Mouse (Mus musculus): ENCODE measurements around the gene Jpt1. TPM values are rescaled to one million over a fixed set of nuclear protein-coding genes. Genes with fewer than 3 reads are reported as not detected.
A peak's percentile ranks its signal among the peaks of the same experiment; 100 is the strongest.

Jpt1 gene
- polyA plus RNA-seq, 1 experiment: 548 TPM

DNA sequence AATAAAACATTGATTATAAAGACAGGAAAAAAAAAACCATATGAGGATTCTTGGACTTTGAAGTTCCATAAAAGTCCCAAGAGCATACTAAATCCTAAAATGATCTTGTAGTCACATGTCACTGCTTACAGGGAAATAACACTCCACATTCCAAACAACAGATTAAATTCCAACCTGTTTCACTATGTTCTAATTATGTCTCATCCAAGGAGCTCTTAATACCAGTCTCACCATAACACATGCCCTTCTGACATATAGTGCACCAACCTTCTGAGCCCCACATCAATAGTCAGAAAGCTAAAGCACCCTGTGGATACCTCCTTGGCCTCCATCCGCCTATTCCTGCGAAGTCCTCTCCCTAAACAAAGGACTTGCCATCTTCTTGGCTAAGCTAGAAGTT lies 6.0 kb upstream of the Jpt1 start:
- no peak for TF ChIP-seq CTCF (IDR thresholded peaks at IDR 0.05; ENCODE audit: control insufficient read depth, insufficient read depth, insufficient replicate concordance, low read depth, low read length)
- Histone ChIP-seq H3K27me3 (ENCODE audit: control insufficient read depth, insufficient read depth, low read length) (no peaks in the 10 kb centered on the region), H3K36me3 (ENCODE audit: control insufficient read depth, insufficient read depth, low read length) (no peaks in the 10 kb centered on the region), H3K4me3 (ENCODE audit: control insufficient read depth, low read depth, low read length) (no peak overlapping the region), H3K4me1 (ENCODE audit: control insufficient read depth, insufficient read depth, low read length) (peaks cover 3% of the 10 kb centered on the region), H3K27ac (ENCODE audit: control insufficient read depth, insufficient read depth, low read depth, low read length) (no peak overlapping the region)

DNA sequence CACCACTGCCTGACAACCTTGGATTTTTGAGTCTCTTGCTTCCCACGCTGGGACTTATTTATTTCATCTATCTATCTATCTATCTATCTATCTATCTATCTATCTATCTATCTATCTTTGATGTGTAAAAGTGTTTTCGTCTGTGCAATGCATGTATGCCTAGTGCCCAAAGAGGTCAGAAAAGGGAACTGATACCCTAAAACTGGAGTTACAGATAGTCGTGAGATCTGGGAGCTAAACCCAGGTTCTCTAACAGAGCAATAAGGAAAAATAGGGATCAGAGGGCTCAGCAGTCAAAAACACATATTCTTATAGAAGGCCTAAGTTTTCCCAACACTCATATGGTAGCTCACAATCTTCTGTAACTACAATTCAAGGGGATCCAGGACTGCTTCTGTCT lies 5.4 kb upstream of the Jpt1 start:
- no peak overlapping the region for H3K27ac ChIP-seq (ENCODE audit: control insufficient read depth, insufficient read depth, low read depth, low read length)
- no peak overlapping the region for H3K4me3 ChIP-seq (ENCODE audit: control insufficient read depth, low read depth, low read length)
- TF ChIP-seq POLR2A (IDR thresholded peaks at IDR 0.05; ENCODE audit: control insufficient read depth, low read depth, low read length) (no peak), CTCF (IDR thresholded peaks at IDR 0.05; ENCODE audit: control insufficient read depth, insufficient read depth, insufficient replicate concordance, low read depth, low read length) (no peak)
- no peaks in the 10 kb centered on the region for H3K27me3 ChIP-seq (ENCODE audit: control insufficient read depth, insufficient read depth, low read length)
- no peaks in the 10 kb centered on the region for H3K36me3 ChIP-seq (ENCODE audit: control insufficient read depth, insufficient read depth, low read length)
- H3K4me1 ChIP-seq (ENCODE audit: control insufficient read depth, insufficient read depth, low read length): peaks cover 6% of the 10 kb centered on the region

DNA sequence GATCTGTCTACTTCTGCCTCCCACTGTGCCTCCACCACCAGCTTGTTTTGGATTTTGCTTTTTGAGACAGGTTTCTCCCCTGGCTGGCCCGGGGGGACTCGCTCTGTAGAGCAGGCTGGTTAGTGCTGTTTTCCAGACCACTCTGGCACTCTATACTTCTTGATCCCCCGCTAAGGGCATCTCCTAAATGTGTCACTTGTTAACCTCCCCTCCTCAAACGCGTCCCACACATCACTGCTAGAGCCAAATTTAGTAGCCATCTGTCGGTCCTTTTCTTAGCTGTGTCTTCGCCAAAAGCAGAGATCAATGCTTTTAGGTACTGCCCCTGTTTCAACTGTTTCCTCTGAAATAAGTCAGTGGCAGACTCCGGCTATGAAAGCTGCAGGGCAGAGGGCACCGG lies 4.5 kb upstream of the Jpt1 start:
- Histone ChIP-seq H3K4me3 (ENCODE audit: control insufficient read depth, low read depth, low read length) (no peak overlapping the region), H3K36me3 (ENCODE audit: control insufficient read depth, insufficient read depth, low read length) (no peaks in the 10 kb centered on the region), H3K27ac (ENCODE audit: control insufficient read depth, insufficient read depth, low read depth, low read length) (0 out of 2 replicates have a peak overlapping the region, but pooled peaks have one; percentile 21), H3K4me1 (ENCODE audit: control insufficient read depth, insufficient read depth, low read length) (peaks cover 6% of the 10 kb centered on the region), H3K27me3 (ENCODE audit: control insufficient read depth, insufficient read depth, low read length) (no peaks in the 10 kb centered on the region)
- TF ChIP-seq CTCF (IDR thresholded peaks at IDR 0.05; ENCODE audit: control insufficient read depth, insufficient read depth, insufficient replicate concordance, low read depth, low read length): no peak
- TF ChIP-seq POLR2A (IDR thresholded peaks at IDR 0.05; ENCODE audit: control insufficient read depth, low read depth, low read length): no peak

DNA sequence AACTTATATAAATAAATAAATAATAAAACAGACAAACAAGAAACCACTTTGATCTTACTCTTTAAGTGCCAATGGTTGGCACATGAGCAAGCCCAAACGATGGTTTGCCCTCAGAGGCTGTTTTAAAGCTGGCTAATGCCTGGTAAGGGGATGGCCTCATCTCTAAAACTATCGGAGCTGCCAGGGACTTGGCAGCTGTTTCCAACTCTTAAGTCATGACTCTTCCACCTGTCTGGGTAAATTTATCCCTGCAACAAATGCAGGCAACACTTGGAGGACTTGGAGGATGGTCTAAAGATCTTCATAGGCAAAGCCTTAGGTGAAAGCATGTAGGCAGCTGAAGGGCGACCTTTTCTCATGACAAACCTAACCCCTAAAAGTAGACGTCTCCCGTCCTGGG lies 2.8 kb upstream of the Jpt1 start:
- peaks cover 18% of the 10 kb centered on the region for H3K4me1 ChIP-seq (ENCODE audit: control insufficient read depth, insufficient read depth, low read length)
- H3K36me3 ChIP-seq (ENCODE audit: control insufficient read depth, insufficient read depth, low read length): no peaks in the 10 kb centered on the region
- TF ChIP-seq CTCF (IDR thresholded peaks at IDR 0.05; ENCODE audit: control insufficient read depth, insufficient read depth, insufficient replicate concordance, low read depth, low read length) (no peak), POLR2A (IDR thresholded peaks at IDR 0.05; ENCODE audit: control insufficient read depth, low read depth, low read length) (no peak)
- H3K27ac ChIP-seq (ENCODE audit: control insufficient read depth, insufficient read depth, low read depth, low read length): no peak overlapping the region
- no peaks in the 10 kb centered on the region for H3K27me3 ChIP-seq (ENCODE audit: control insufficient read depth, insufficient read depth, low read length)
- no peak overlapping the region for H3K4me3 ChIP-seq (ENCODE audit: control insufficient read depth, low read depth, low read length)

DNA sequence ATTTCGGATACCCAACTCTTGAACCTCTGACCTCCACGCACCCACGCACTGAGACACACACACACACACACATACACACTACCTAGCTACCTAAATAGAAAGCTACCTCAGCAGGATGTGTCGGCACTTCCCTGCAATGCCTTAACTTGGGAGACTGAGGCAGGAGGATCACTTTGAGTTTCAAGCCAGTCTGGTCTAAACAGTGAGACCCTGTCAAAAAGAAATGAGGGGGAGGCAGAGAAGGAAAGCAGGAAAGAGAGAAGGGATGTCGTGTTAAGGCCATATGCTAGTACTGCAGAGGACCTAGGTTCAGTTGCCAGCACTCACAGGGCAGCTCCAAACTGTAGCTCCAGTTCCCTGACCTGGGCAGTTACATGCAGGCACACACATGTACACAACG lies 834 bp upstream of the Jpt1 start:
- Histone ChIP-seq H3K27me3 (ENCODE audit: control insufficient read depth, insufficient read depth, low read length) (no peaks in the 10 kb centered on the region), H3K27ac (ENCODE audit: control insufficient read depth, insufficient read depth, low read depth, low read length) (no peak overlapping the region), H3K36me3 (ENCODE audit: control insufficient read depth, insufficient read depth, low read length) (no peaks in the 10 kb centered on the region), H3K4me1 (ENCODE audit: control insufficient read depth, insufficient read depth, low read length) (peaks cover 21% of the 10 kb centered on the region), H3K4me3 (ENCODE audit: control insufficient read depth, low read depth, low read length) (peak overlapping the region; percentile 83)
- TF ChIP-seq CTCF (IDR thresholded peaks at IDR 0.05; ENCODE audit: control insufficient read depth, insufficient read depth, insufficient replicate concordance, low read depth, low read length): no peak
- TF ChIP-seq POLR2A (IDR thresholded peaks at IDR 0.05; ENCODE audit: control insufficient read depth, low read depth, low read length): no peak

DNA sequence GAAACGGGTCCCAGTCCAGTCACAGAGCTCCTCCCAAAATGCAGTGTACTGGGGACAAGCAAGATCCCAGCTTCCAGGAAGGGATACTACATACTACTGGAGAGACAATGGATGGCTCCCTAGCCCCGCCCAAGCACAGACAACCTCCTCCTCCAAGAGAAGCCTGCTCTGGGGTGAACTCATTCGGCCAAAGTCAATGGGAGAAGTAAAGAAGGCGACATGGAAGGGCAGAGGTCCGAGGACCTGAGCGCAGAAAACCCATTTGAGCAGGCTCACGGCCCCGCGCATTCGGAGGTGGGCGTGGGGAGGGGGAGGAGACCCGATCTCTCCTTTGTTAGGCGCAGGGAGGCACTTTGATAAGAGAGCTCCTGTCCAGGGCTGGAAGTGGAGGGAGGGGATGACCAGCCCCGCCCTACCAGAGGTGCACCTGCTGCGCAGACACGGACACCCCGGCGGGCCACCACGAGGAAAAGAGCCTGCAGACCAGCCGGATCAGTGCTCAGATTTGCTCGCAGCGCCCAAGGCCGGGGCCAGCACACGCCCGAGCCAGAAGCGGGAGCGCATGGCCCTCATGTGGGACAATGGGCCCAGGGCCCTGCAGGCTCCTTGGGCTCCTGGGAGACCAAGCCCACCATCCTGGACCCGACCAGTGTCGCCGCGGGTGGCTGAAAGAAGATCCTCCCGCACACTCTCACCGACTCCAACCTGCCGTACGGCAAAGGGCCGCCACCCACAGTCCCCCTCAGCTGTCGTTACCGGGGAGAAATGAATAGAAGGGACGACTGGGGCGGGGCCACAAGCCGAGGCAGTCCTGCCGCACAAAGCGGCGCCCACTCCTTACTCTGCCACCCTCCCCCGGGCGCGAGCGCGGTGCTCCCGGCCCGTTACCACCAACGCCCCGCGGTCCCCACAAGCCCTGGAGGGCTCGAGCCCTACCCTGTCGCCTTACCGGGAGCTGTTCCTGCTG lies 633 bp downstream of the Jpt1 start:
- H3K27ac ChIP-seq (ENCODE audit: control insufficient read depth, insufficient read depth, low read depth, low read length): peak overlapping the region; percentile 99
- peaks cover 21% of the 10 kb centered on the region for H3K4me1 ChIP-seq (ENCODE audit: control insufficient read depth, insufficient read depth, low read length)
- H3K4me3 ChIP-seq (ENCODE audit: control insufficient read depth, low read depth, low read length): peak overlapping the region; percentile 100
- H3K27me3 ChIP-seq (ENCODE audit: control insufficient read depth, insufficient read depth, low read length): no peaks in the 10 kb centered on the region
- no peak for TF ChIP-seq POLR2A (IDR thresholded peaks at IDR 0.05; ENCODE audit: control insufficient read depth, low read depth, low read length)
- TF ChIP-seq CTCF (IDR thresholded peaks at IDR 0.05; ENCODE audit: control insufficient read depth, insufficient read depth, insufficient replicate concordance, low read depth, low read length): no peak
- H3K36me3 ChIP-seq (ENCODE audit: control insufficient read depth, insufficient read depth, low read length): no peaks in the 10 kb centered on the region

DNA sequence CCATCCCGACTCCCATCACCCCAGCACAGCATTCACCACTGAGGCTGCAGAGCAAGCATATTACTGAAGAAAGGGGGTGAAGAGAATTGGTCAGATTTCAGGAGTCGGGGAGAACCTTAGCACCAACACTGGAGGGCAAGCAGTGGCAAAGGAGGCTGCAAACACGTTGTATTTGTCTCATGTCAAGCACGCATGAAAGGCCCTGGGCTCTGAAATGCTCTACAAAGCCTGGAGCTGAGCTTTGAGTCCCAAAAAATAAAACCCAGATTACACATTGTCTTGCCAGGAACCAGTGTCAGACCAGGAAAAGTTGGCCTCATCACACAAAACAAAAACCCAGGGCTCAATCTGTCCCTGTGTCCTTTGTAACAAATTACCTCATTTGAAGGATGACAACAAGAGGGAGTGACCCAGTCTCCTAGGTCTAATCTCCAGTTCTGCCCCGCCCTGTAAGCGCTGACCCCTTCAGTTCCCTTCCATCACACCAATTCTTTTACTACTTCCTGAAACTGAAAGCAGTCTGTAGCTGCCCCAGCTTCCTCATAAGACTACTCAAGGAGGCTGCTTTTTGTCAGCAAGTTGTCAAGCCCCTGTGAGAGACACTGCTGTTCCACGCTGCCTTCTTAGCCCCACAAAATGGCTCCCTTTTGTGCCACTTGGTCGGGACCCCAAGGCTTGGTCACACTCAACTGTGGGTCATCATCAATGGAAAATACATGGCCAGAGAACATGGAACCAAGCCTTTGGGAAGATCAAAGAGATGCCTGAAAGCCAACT lies 1.6 kb downstream of the Jpt1 start:
- Histone ChIP-seq H3K27me3 (ENCODE audit: control insufficient read depth, insufficient read depth, low read length) (no peaks in the 10 kb centered on the region), H3K4me1 (ENCODE audit: control insufficient read depth, insufficient read depth, low read length) (peaks cover 21% of the 10 kb centered on the region)

More for the DNA sequence above, 1.6 kb downstream of the Jpt1 start:
- Histone ChIP-seq H3K4me3 (ENCODE audit: control insufficient read depth, low read depth, low read length) (peak overlapping the region; percentile 100), H3K36me3 (ENCODE audit: control insufficient read depth, insufficient read depth, low read length) (no peaks in the 10 kb centered on the region), H3K27ac (ENCODE audit: control insufficient read depth, insufficient read depth, low read depth, low read length) (peak overlapping the region; percentile 99)
- TF ChIP-seq POLR2A (IDR thresholded peaks at IDR 0.05; ENCODE audit: control insufficient read depth, low read depth, low read length) (no peak), CTCF (IDR thresholded peaks at IDR 0.05; ENCODE audit: control insufficient read depth, insufficient read depth, insufficient replicate concordance, low read depth, low read length) (no peak)
